ENCODE assay signal across 20 mouse cellular contexts in genomic region chr2:154641176-154641575, GRCm38 (mm10). TPM values are rescaled to one million over a fixed set of nuclear protein-coding genes. Genes with fewer than 3 reads are reported as not detected.
DNase-seq lines count a peak whose midpoint lies in the region; ATAC-seq and TF ChIP-seq lines count a peak whose summit lies in the region.
"Had no signal": no experiment of that assay in that cellular context is flagged by ENCODE, and none has a peak within 500 bp of the region (broad histone marks: within the 10 kb centered on the region; RNA-seq: fewer than 3 reads in every experiment).

No protein-coding gene starts in this region.

- peaks cover 18% of the 10 kb centered on the region for H3K4me1 ChIP-seq in liver, embryonic 12.5 days
- no peaks in the 10 kb centered on the region for H3K4me1 ChIP-seq in lung, embryonic 14.5 days (ENCODE audit: insufficient read depth)
- H3K4me1 ChIP-seq in forebrain, embryonic 15.5 days: no peaks in the 10 kb centered on the region
- H3K4me1 ChIP-seq: embryonic facial prominence, embryonic 13.5 days; forebrain, embryonic 13.5 days; hindbrain, embryonic 12.5 days had no signal

- no peak for DNase-seq in liver
- DNase-seq in lung, embryonic 14.5 days: peak; percentile 10
- DNase-seq in lung, postnatal 10 days: peak; percentile 46
- DNase-seq in urinary bladder, adult 2 months (ENCODE audit: low spot score): no peak
- DNase-seq in thymus, postnatal 14 days: no peak
- DNase-seq: adrenal gland, adult 2 months; adrenal gland, postnatal 25 days; cerebellum, adult 18-20 months; cerebellum, adult 9-11 months; cerebellum, postnatal 36 days; gastrocnemius, adult 2 months; gastrocnemius, postnatal 25 days; heart, postnatal 4 days had no signal

- H3K9ac ChIP-seq in liver, embryonic 12.5 days: peak overlapping the region; percentile 27; the same call in 1 of the 2 replicates
- H3K9ac ChIP-seq in lung, embryonic 14.5 days: no peak overlapping the region
- no peak overlapping the region for H3K9ac ChIP-seq in forebrain, embryonic 15.5 days (replicated peaks)
- H3K9ac ChIP-seq: embryonic facial prominence, embryonic 13.5 days; forebrain, embryonic 13.5 days; heart, embryonic 13.5 days; hindbrain, embryonic 12.5 days had no signal

- no peak for TF ChIP-seq CTCF in lung, embryonic 14.5 days (IDR thresholded peaks at IDR 0.05; ENCODE audit: low read depth)

- no peak for ATAC-seq in liver, embryonic 12.5 days
- ATAC-seq in lung, embryonic 14.5 days (ENCODE audit: insufficient read depth): no peak
- no peak for ATAC-seq in forebrain, embryonic 15.5 days (replicated peaks)
- ATAC-seq: forebrain, embryonic 13.5 days had no signal

- H3K36me3 ChIP-seq in liver, embryonic 12.5 days: peaks cover 83% of the 10 kb centered on the region
- peaks cover 30% of the 10 kb centered on the region for H3K36me3 ChIP-seq in lung, embryonic 14.5 days (ENCODE audit: insufficient read depth)
- peaks cover 72% of the 10 kb centered on the region for H3K36me3 ChIP-seq in forebrain, embryonic 15.5 days

- no peaks in the 10 kb centered on the region for H3K27me3 ChIP-seq in liver, embryonic 12.5 days (replicated peaks)
- no peaks in the 10 kb centered on the region for H3K27me3 ChIP-seq in lung, embryonic 14.5 days (ENCODE audit: insufficient read depth, low read length)
- no peaks in the 10 kb centered on the region for H3K27me3 ChIP-seq in forebrain, embryonic 15.5 days
- H3K27me3 ChIP-seq: embryonic facial prominence, embryonic 13.5 days; forebrain, embryonic 13.5 days; heart, embryonic 13.5 days; hindbrain, embryonic 12.5 days had no signal

- no peak overlapping the region for H3K27ac ChIP-seq in liver, embryonic 12.5 days
- no peak overlapping the region for H3K27ac ChIP-seq in lung, embryonic 14.5 days (ENCODE audit: low read depth)
- no peak overlapping the region for H3K27ac ChIP-seq in forebrain, embryonic 15.5 days (replicated peaks)
- H3K27ac ChIP-seq: embryonic facial prominence, embryonic 13.5 days; forebrain, embryonic 13.5 days; gastrocnemius, adult 2 months; heart, embryonic 13.5 days; hindbrain, embryonic 12.5 days had no signal

- H3K4me3 ChIP-seq in liver, embryonic 12.5 days: no peak overlapping the region
- H3K4me3 ChIP-seq in lung, embryonic 14.5 days (ENCODE audit: low read depth, low read length): no peak overlapping the region
- no peak overlapping the region for H3K4me3 ChIP-seq in forebrain, embryonic 15.5 days
- H3K4me3 ChIP-seq: embryonic facial prominence, embryonic 13.5 days; forebrain, embryonic 13.5 days; gastrocnemius, adult 2 months; heart, embryonic 13.5 days; hindbrain, embryonic 12.5 days had no signal

- 68% methylated on average over 8 of the region's 8 CpGs for WGBS in liver, embryonic 12.5 days (ENCODE audit: insufficient replicate concordance)
- WGBS in lung, embryonic 14.5 days: 59% methylated on average over 8 of the region's 8 CpGs
- 87% methylated on average over 8 of the region's 8 CpGs for WGBS in forebrain, embryonic 15.5 days

- H3K9me3 ChIP-seq in liver, embryonic 12.5 days (replicated peaks): peaks cover 8% of the 10 kb centered on the region
- H3K9me3 ChIP-seq in lung, embryonic 14.5 days (ENCODE audit: low read depth, low read length): no peaks in the 10 kb centered on the region
- H3K9me3 ChIP-seq in forebrain, embryonic 15.5 days: no peaks in the 10 kb centered on the region

- H3K4me2 ChIP-seq in liver, embryonic 12.5 days: no peak overlapping the region
- H3K4me2 ChIP-seq in lung, embryonic 14.5 days: no peak overlapping the region
- no peak overlapping the region for H3K4me2 ChIP-seq in forebrain, embryonic 15.5 days (replicated peaks)
- H3K4me2 ChIP-seq: embryonic facial prominence, embryonic 13.5 days; forebrain, embryonic 13.5 days; heart, embryonic 13.5 days; hindbrain, embryonic 12.5 days had no signal

RNA-seq across cellular contexts. Expression of gene Chmp4b, which starts 10.3 kb away (rescaled TPM):
- polyA plus RNA-seq in liver, embryonic 12.5 days (2016; fragmentation: Nextera tagmentation; extraction: Ambion mirVana): 17.6 and 18.2 TPM in 2 replicates
- 14.9 and 15.0 TPM in 2 replicates for polyA plus RNA-seq in lung, embryonic 14.5 days (2014; fragmentation: Nextera tagmentation; extraction: Ambion mirVana)
- 260 and 272 TPM in 2 replicates for polyA plus RNA-seq in urinary bladder, adult 2 months (2012; rRNA removed)
- polyA plus RNA-seq in forebrain, embryonic 15.5 days (2015; fragmentation: Nextera tagmentation; extraction: Ambion mirVana): 23.9 and 25.0 TPM in 2 replicates

RNA-seq across cellular contexts. Expression of gene 4930519P11Rik, which starts 27.9 kb away (rescaled TPM):
- polyA plus RNA-seq in liver, embryonic 12.5 days (2016; fragmentation: Nextera tagmentation; extraction: Ambion mirVana): 0.45 TPM in 1 of 2 replicates, not detected in the other
- 0.72 and 0.83 TPM in 2 replicates for polyA plus RNA-seq in lung, embryonic 14.5 days (2014; fragmentation: Nextera tagmentation; extraction: Ambion mirVana)
- 0.43 and 0.49 TPM in 2 replicates for polyA plus RNA-seq in urinary bladder, adult 2 months (2012; rRNA removed)
- 0.45 and 0.89 TPM in 2 replicates for polyA plus RNA-seq in forebrain, embryonic 15.5 days (2015; fragmentation: Nextera tagmentation; extraction: Ambion mirVana)
- polyA plus RNA-seq: embryonic facial prominence, embryonic 13.5 days; heart, embryonic 13.5 days; heart, postnatal 0 days; hindbrain, embryonic 12.5 days had no signal

RNA-seq across cellular contexts. Expression of gene Zfp341, which starts 28.1 kb away (rescaled TPM):
- polyA plus RNA-seq in liver, embryonic 12.5 days (2016; fragmentation: Nextera tagmentation; extraction: Ambion mirVana): 2.2 TPM in 2 replicates
- polyA plus RNA-seq in lung, embryonic 14.5 days (2014; fragmentation: Nextera tagmentation; extraction: Ambion mirVana): 1.0 and 1.1 TPM in 2 replicates
- 3.6 and 3.7 TPM in 2 replicates for polyA plus RNA-seq in urinary bladder, adult 2 months (2012; rRNA removed)
- polyA plus RNA-seq in forebrain, embryonic 15.5 days (2015; fragmentation: Nextera tagmentation; extraction: Ambion mirVana): 2.7 and 3.6 TPM in 2 replicates

RNA-seq across cellular contexts. Expression of gene Pxmp4, which starts 37.7 kb away (rescaled TPM):
- polyA plus RNA-seq in liver, embryonic 12.5 days (2016; fragmentation: Nextera tagmentation; extraction: Ambion mirVana): 24.5 and 26.1 TPM in 2 replicates
- polyA plus RNA-seq in lung, embryonic 14.5 days (2014; fragmentation: Nextera tagmentation; extraction: Ambion mirVana): 24.1 and 25.9 TPM in 2 replicates
- polyA plus RNA-seq in urinary bladder, adult 2 months (2012; rRNA removed): 34.3 and 37.0 TPM in 2 replicates
- polyA plus RNA-seq in forebrain, embryonic 15.5 days (2015; fragmentation: Nextera tagmentation; extraction: Ambion mirVana): 13.4 and 14.1 TPM in 2 replicates

Comparison
In these comparisons a context has a peak if more than half of its experiments do, and no peak if none do; other contexts are left out.
1. DNase-seq: peak in lung, embryonic 14.5 days (single experiment) and lung, postnatal 10 days (single experiment); none in liver (single experiment), urinary bladder, adult 2 months (single experiment) and thymus, postnatal 14 days (single experiment).
2. RNA of gene Chmp4b, which starts 10.3 kb away (polyA plus RNA-seq): 260 to 272 TPM in urinary bladder, adult 2 months; 23.9 to 25.0 TPM in forebrain, embryonic 15.5 days, 17.6 to 18.2 TPM in liver, embryonic 12.5 days and 14.9 to 15.0 TPM in lung, embryonic 14.5 days; every median in the first group is over 10 times any median in the second.